Comparison of ENCODE assay signal across 8 mouse cellular contexts in genomic region chr7:49751148-49751547, GRCm38 (mm10). TPM values are rescaled to one million over a fixed set of nuclear protein-coding genes. Genes with fewer than 3 reads are reported as not detected.
A peak's percentile ranks its signal among the peaks of the same experiment; 100 is the strongest.
DNase-seq lines count a peak whose midpoint lies in the region; ATAC-seq and TF ChIP-seq lines count a peak whose summit lies in the region.

No protein-coding gene starts in this region.

- no peak overlapping the region for H3K4me2 ChIP-seq in heart, embryonic 11.5 days
- H3K4me2 ChIP-seq in kidney, embryonic 16.5 days (replicated peaks; ENCODE audit: low read depth, low read length) = no peak overlapping the region

- peak; percentile 40 for DNase-seq in heart, adult 8-10 months (ENCODE audit: low spot score)
- no peak for DNase-seq in testis, postnatal 14 days (ENCODE audit: low spot score)
- peak; percentile 14 to 24 for DNase-seq in natural killer cell, adult 2 months (ENCODE audit: low spot score in 2 of 2)
- no peak for DNase-seq in urinary bladder, adult 18-20 months (ENCODE audit: low spot score in 2 of 2)

- H3K9me3 ChIP-seq in heart, embryonic 11.5 days (replicated peaks; ENCODE audit: control insufficient read depth, low read length) = no peaks in the 10 kb centered on the region
- no peaks in the 10 kb centered on the region for H3K9me3 ChIP-seq in kidney, embryonic 16.5 days (ENCODE audit: low read length)

- no peaks in the 10 kb centered on the region for H3K4me1 ChIP-seq in heart, embryonic 11.5 days (ENCODE audit: control insufficient read depth, insufficient read depth, low read length)
- H3K4me1 ChIP-seq in testis, adult 2 months (ENCODE audit: control insufficient read depth, insufficient read depth, low read length) = peaks cover 2% of the 10 kb centered on the region; the same call in 1 of the 2 replicates
- peaks cover 4% of the 10 kb centered on the region; the same call in 1 of the 2 replicates for H3K4me1 ChIP-seq in kidney, embryonic 16.5 days (ENCODE audit: insufficient read depth, low read length)

- H3K27me3 ChIP-seq in heart, embryonic 11.5 days (ENCODE audit: control insufficient read depth, insufficient read depth, low read length) = peaks cover 9% of the 10 kb centered on the region
- no peaks in the 10 kb centered on the region for H3K27me3 ChIP-seq in testis, adult 2 months (ENCODE audit: control insufficient read depth, insufficient read depth, low read length)
- peaks cover 13% of the 10 kb centered on the region for H3K27me3 ChIP-seq in kidney, embryonic 16.5 days (ENCODE audit: insufficient read depth, low read length)

- TF ChIP-seq CTCF in testis, adult 2 months (IDR thresholded peaks at IDR 0.05; ENCODE audit: control insufficient read depth, insufficient read depth, insufficient replicate concordance, low read depth, low read length) = peak; percentile 22; the same call in 1 of the 2 replicates

- H3K9ac ChIP-seq in heart, embryonic 11.5 days (ENCODE audit: low read depth, low read length) = no peak overlapping the region
- no peak overlapping the region for H3K9ac ChIP-seq in kidney, embryonic 16.5 days (replicated peaks; ENCODE audit: low read length)

- no peak overlapping the region for H3K4me3 ChIP-seq in heart, embryonic 11.5 days (ENCODE audit: low read depth, low read length)
- H3K4me3 ChIP-seq in testis, adult 2 months (ENCODE audit: control insufficient read depth, low read depth, low read length) = no peak overlapping the region
- no peak overlapping the region for H3K4me3 ChIP-seq in kidney, embryonic 16.5 days (ENCODE audit: low read length)

- H3K27ac ChIP-seq in heart, embryonic 11.5 days (ENCODE audit: low read depth, low read length) = no peak overlapping the region
- H3K27ac ChIP-seq in testis, adult 2 months (ENCODE audit: control insufficient read depth, insufficient read depth, low read depth, low read length) = no peak overlapping the region
- H3K27ac ChIP-seq in kidney, embryonic 16.5 days (ENCODE audit: low read length) = no peak overlapping the region

- TF ChIP-seq POLR2A in testis, adult 2 months (IDR thresholded peaks at IDR 0.05; ENCODE audit: control insufficient read depth, low read depth, low read length) = no peak

- ATAC-seq in heart, embryonic 11.5 days (replicated peaks; ENCODE audit: insufficient number of reproducible peaks, low FRiP score, low TSS enrichment) = no peak
- peak; percentile 66 for ATAC-seq in common myeloid progenitor, adult 5-6 weeks (replicated peaks; ENCODE audit: low read depth, poor library complexity, severe bottlenecking)
- 0 out of 2 replicates have a peak, but pooled peaks have one; percentile 49 for ATAC-seq in kidney, embryonic 16.5 days (ENCODE audit: low FRiP score, low TSS enrichment)

- no peaks in the 10 kb centered on the region for H3K36me3 ChIP-seq in heart, embryonic 11.5 days (ENCODE audit: control insufficient read depth, insufficient read depth, low read length)
- H3K36me3 ChIP-seq in testis, adult 2 months (ENCODE audit: control insufficient read depth, insufficient read depth, low read length) = no peaks in the 10 kb centered on the region
- no peaks in the 10 kb centered on the region for H3K36me3 ChIP-seq in kidney, embryonic 16.5 days (ENCODE audit: insufficient read depth, low read length)

- 10% methylated on average over 4 of the region's 4 CpGs for WGBS in heart, embryonic 11.5 days (ENCODE audit: insufficient replicate concordance)
- 7% methylated on average over 4 of the region's 4 CpGs for WGBS in kidney, embryonic 16.5 days

RNA-seq across cellular contexts. Expression of gene Htatip2, which starts 7.8 kb away (rescaled TPM):
- total RNA-seq in heart, adult 8-10 months (2022) = 10 to 100 TPM; 20.8 to 28.2 (median 24.6) TPM
- polyA plus RNA-seq in heart, embryonic 11.5 days (2014; fragmentation: Nextera tagmentation; extraction: Ambion mirVana) = 14.5 and 17.0 TPM in 2 replicates
- polyA plus RNA-seq in testis, adult 2 months (2012; rRNA removed) = 28.8 and 29.0 TPM in 2 replicates
- total RNA-seq in common myeloid progenitor, adult 5-6 weeks (2017) = 11.4 and 14.7 TPM in 2 replicates
- polyA plus RNA-seq in kidney, embryonic 16.5 days (2015; fragmentation: Nextera tagmentation; extraction: Ambion mirVana) = 9.4 and 11.2 TPM in 2 replicates

RNA-seq across cellular contexts. Expression of gene Prmt3, which starts 27.0 kb away (rescaled TPM):
- 10 to 100 TPM; 12.7 to 17.0 (median 15.7) TPM for total RNA-seq in heart, adult 8-10 months (2022)
- 51.6 and 51.9 TPM in 2 replicates for polyA plus RNA-seq in heart, embryonic 11.5 days (2014; fragmentation: Nextera tagmentation; extraction: Ambion mirVana)
- polyA plus RNA-seq in testis, adult 2 months (2012; rRNA removed) = 4.5 and 5.8 TPM in 2 replicates
- 66.2 and 81.4 TPM in 2 replicates for total RNA-seq in common myeloid progenitor, adult 5-6 weeks (2017)
- polyA plus RNA-seq in kidney, embryonic 16.5 days (2015; fragmentation: Nextera tagmentation; extraction: Ambion mirVana) = 62.8 and 64.0 TPM in 2 replicates

Comparison
In these comparisons a context has a peak if more than half of its experiments do, and no peak if none do; other contexts are left out.
1. DNase-seq: peak in heart, adult 8-10 months (single experiment) and natural killer cell, adult 2 months (2 of 2); none in testis, postnatal 14 days (single experiment) and urinary bladder, adult 18-20 months (0 of 2).